Comparison of ENCODE assay signal across 8 mouse cellular contexts in the genomic region with DNA sequence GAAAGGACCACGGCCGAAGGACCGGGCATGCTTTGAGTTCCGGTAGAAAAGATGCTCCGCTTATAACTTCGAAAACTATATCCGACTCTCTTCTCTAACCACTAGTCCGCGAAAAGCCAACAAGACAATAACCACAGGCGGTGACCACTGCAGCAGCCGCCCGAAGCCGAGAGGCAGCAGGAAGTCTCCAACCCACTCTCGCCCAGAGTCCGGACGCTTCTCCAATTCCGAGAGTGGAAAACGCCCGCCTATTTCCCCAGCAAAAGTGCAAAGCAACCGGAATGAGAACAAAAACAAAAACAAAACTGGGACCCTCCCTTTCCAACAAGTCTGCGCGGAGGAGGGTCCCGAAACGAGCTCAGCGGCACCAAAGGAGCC. TPM values are rescaled to one million over a fixed set of nuclear protein-coding genes. Genes with fewer than 3 reads are reported as not detected.
DNase-seq lines count a peak whose midpoint lies in the region; ATAC-seq and TF ChIP-seq lines count a peak whose summit lies in the region.

No protein-coding gene starts in this region.

- H3K36me3 ChIP-seq in embryonic facial prominence, embryonic 11.5 days (replicated peaks; ENCODE audit: control insufficient read depth, insufficient read depth, low read depth, low read length) = no peaks in the 10 kb centered on the region
- H3K36me3 ChIP-seq in intestine, embryonic 16.5 days (ENCODE audit: control insufficient read depth, insufficient read depth, low read length) = no peaks in the 10 kb centered on the region
- H3K36me3 ChIP-seq in midbrain, embryonic 16.5 days (ENCODE audit: control insufficient read depth, insufficient read depth, low read length) = peaks cover 3% of the 10 kb centered on the region; the same call in 1 of the 2 replicates

- no peak for DNase-seq in layer of hippocampus, adult 2 months (ENCODE audit: low spot score in 2 of 2)
- no peak for DNase-seq in layer of hippocampus, adult 18-20 months (ENCODE audit: low spot score in 2 of 2)
- DNase-seq in embryonic facial prominence, embryonic 11.5 days (ENCODE audit: low spot score) = peak; percentile 20
- no peak for DNase-seq in right cerebral cortex, postnatal 25 days
- DNase-seq in frontal cortex, postnatal 25 days (ENCODE audit: low spot score in 2 of 2) = no peak
- DNase-seq in thymus, postnatal 36 days = no peak

- H3K27ac ChIP-seq in layer of hippocampus, adult 2 months = peak overlapping the region; percentile 98
- H3K27ac ChIP-seq in embryonic facial prominence, embryonic 11.5 days (replicated peaks; ENCODE audit: low read depth, low read length) = no peak overlapping the region
- peak overlapping the region; percentile 88 for H3K27ac ChIP-seq in intestine, embryonic 16.5 days (ENCODE audit: low read length)
- peak overlapping the region; percentile 97 for H3K27ac ChIP-seq in midbrain, embryonic 16.5 days (ENCODE audit: low read length)

- peak overlapping the region; percentile 61 for H3K4me2 ChIP-seq in embryonic facial prominence, embryonic 11.5 days (ENCODE audit: low read depth, low read length)
- H3K4me2 ChIP-seq in intestine, embryonic 16.5 days (ENCODE audit: low read depth, low read length) = peak overlapping the region; percentile 64
- peak overlapping the region; percentile 82 for H3K4me2 ChIP-seq in midbrain, embryonic 16.5 days (ENCODE audit: low read length)

- no peak for ATAC-seq in embryonic facial prominence, embryonic 11.5 days (replicated peaks; ENCODE audit: insufficient number of reproducible peaks, low FRiP score, low TSS enrichment, low read depth)
- ATAC-seq in intestine, embryonic 16.5 days = peak; percentile 4; the same call in 1 of the 2 replicates
- ATAC-seq in midbrain, embryonic 16.5 days = peak; percentile 0; the same call in 1 of the 2 replicates

- no peak for TF ChIP-seq CTCF in layer of hippocampus, adult 2 months (conservative IDR thresholded peaks at IDR 0.05)

- peaks cover 2% of the 10 kb centered on the region; the same call in 1 of the 2 replicates for H3K4me1 ChIP-seq in embryonic facial prominence, embryonic 11.5 days (ENCODE audit: control insufficient read depth, insufficient read depth, low read length)
- peaks cover 4% of the 10 kb centered on the region; the same call in 1 of the 2 replicates for H3K4me1 ChIP-seq in intestine, embryonic 16.5 days (ENCODE audit: control insufficient read depth, insufficient read depth, low read length)
- peaks cover 14% of the 10 kb centered on the region for H3K4me1 ChIP-seq in midbrain, embryonic 16.5 days (ENCODE audit: control insufficient read depth, insufficient read depth, low read length)

- H3K9ac ChIP-seq in embryonic facial prominence, embryonic 11.5 days (replicated peaks; ENCODE audit: low read length) = peak overlapping the region; percentile 80
- peak overlapping the region; percentile 92 for H3K9ac ChIP-seq in intestine, embryonic 16.5 days (ENCODE audit: low read depth, low read length)
- H3K9ac ChIP-seq in midbrain, embryonic 16.5 days (ENCODE audit: low read depth, low read length) = peak overlapping the region; percentile 80

- H3K27me3 ChIP-seq in embryonic facial prominence, embryonic 11.5 days (ENCODE audit: control insufficient read depth, insufficient read depth, low read length) = no peaks in the 10 kb centered on the region
- H3K27me3 ChIP-seq in intestine, embryonic 16.5 days (replicated peaks; ENCODE audit: control insufficient read depth, insufficient read depth, low read length) = no peaks in the 10 kb centered on the region
- H3K27me3 ChIP-seq in midbrain, embryonic 16.5 days (ENCODE audit: control insufficient read depth, insufficient read depth, low read depth, low read length) = no peaks in the 10 kb centered on the region

- H3K4me3 ChIP-seq in layer of hippocampus, adult 2 months = peak overlapping the region; percentile 100
- peak overlapping the region; percentile 69 for H3K4me3 ChIP-seq in embryonic facial prominence, embryonic 11.5 days (ENCODE audit: low read depth, low read length)
- H3K4me3 ChIP-seq in intestine, embryonic 16.5 days (ENCODE audit: low read length) = peak overlapping the region; percentile 89
- peak overlapping the region; percentile 81 for H3K4me3 ChIP-seq in midbrain, embryonic 16.5 days (ENCODE audit: low read depth, low read length)

- H3K9me3 ChIP-seq in embryonic facial prominence, embryonic 11.5 days (replicated peaks; ENCODE audit: control insufficient read depth, low read length) = no peaks in the 10 kb centered on the region
- no peaks in the 10 kb centered on the region for H3K9me3 ChIP-seq in intestine, embryonic 16.5 days (ENCODE audit: control insufficient read depth, low read length)
- no peaks in the 10 kb centered on the region for H3K9me3 ChIP-seq in midbrain, embryonic 16.5 days (replicated peaks; ENCODE audit: control insufficient read depth, low read length, poor library complexity, severe bottlenecking)

- under 1% methylated on average over 25 of the region's 25 CpGs for WGBS in embryonic facial prominence, embryonic 11.5 days
- 1% methylated on average over 25 of the region's 25 CpGs for WGBS in intestine, embryonic 16.5 days
- under 1% methylated on average over 25 of the region's 25 CpGs for WGBS in midbrain, embryonic 16.5 days

RNA-seq across cellular contexts. Expression of a gene that starts 0.5 kb away (rescaled TPM):
- total RNA-seq in layer of hippocampus, adult 2 months (2021) = 10 to 100 TPM; 23.7 to 27.1 TPM
- total RNA-seq in layer of hippocampus, adult 18-20 months (2021) = 10 to 100 TPM; 25.3 to 26.8 TPM
- 22.7 and 24.6 TPM in 2 replicates for polyA plus RNA-seq in embryonic facial prominence, embryonic 11.5 days (2014; fragmentation: Nextera tagmentation; extraction: Ambion mirVana)
- polyA plus RNA-seq in intestine, embryonic 16.5 days (2015; fragmentation: Nextera tagmentation; extraction: Ambion mirVana) = 10.9 and 12.1 TPM in 2 replicates
- 17.4 and 18.2 TPM in 2 replicates for polyA plus RNA-seq in midbrain, embryonic 16.5 days (2015; fragmentation: Nextera tagmentation; extraction: Ambion mirVana)
